Mouse (Mus musculus): ENCODE measurements around the gene Per1.

DNA sequence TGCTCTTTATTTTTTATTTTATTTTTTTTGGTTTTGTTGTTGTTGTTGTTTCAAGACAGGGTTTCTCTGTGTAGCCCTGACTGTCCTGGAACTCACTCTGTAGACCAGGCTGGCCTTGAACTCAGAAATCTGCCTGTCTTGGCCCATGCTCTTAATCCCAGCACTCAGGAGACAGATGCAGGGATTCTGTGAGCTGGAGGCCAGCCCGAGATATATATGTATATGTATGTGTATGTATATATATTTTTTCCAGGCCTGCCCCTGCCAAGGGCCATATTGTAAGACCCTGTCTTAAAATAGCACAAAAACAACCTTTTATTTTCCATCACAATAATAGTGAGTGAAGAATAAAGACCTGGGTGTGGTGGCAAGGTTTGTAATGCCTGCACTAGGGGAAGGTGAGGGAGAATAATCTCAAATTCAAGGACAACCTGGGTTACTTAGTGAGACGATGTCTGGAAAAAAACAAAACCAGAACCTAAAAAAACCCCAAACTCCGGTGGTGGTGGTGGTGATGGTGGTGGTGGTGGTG is 29.6 kb upstream of the Per1 start:
- no peak for TF ChIP-seq CTCF (IDR thresholded peaks at IDR 0.05; ENCODE audit: low read depth, low read length)
- no peak for TF ChIP-seq POLR2A (IDR thresholded peaks at IDR 0.05; ENCODE audit: insufficient read depth, low read length)
- TF ChIP-seq EP300 (IDR thresholded peaks at IDR 0.05; ENCODE audit: insufficient read depth, low read depth, low read length), result no peak

Data from ES-Bruce4 (cell line).